Mouse (Mus musculus) cerebellum, adult 2 months (tissue): ENCODE measurements around the gene Srp72.

Source experiments
- CTCF ChIP-seq: fragments of 200-500 bp; IDR thresholded peaks from 2 replicates; pipeline ENCODE4 v1.5.1; 2011; ENCODE audit warnings: low read depth, mild to moderate bottlenecking, control low read depth, low read length, moderate library complexity, borderline replicate concordance; ENCODE audit not compliant: insufficient read depth
- POLR2A ChIP-seq: fragments of 200-500 bp; IDR thresholded peaks from 2 replicates; pipeline ENCODE4 v1.6.1; 2011; ENCODE audit warnings: low read length, control low read depth, borderline replicate concordance; ENCODE audit not compliant: insufficient read depth

- TF ChIP-seq POLR2A (no peak), CTCF (no peak)
Observed at GRCm38 (mm10) chr5:76975736-76976135, 1.3 kb downstream of the Srp72 start.
